Mouse (Mus musculus) embryonic facial prominence, embryonic 10.5 days (tissue): Measurements from ENCODE around the gene Aar2. TPM values are rescaled to one million over a fixed set of nuclear protein-coding genes. Genes with fewer than 3 reads are reported as not detected.

Experiments used
- DNase-seq: peaks from one replicate; pipeline ENCODE4 v3.0.0-alpha.2; 2017; ENCODE audit warnings: low spot score
- H3K27ac ChIP-seq: fragments of 300-500 bp; sonication (generic); replicated peaks from 2 replicates; pipeline ENCODE4 v1.5.1; 2016; ENCODE audit warnings: mild to moderate bottlenecking
- H3K27me3 ChIP-seq: fragments of 300-500 bp; sonication (generic); replicated peaks from 2 replicates; pipeline ENCODE4 v1.6.1; 2016; ENCODE audit warnings: low read depth, mild to moderate bottlenecking; ENCODE audit not compliant: poor library complexity, severe bottlenecking
- H3K36me3 ChIP-seq: fragments of 300-500 bp; sonication (generic); replicated peaks from 2 replicates; pipeline ENCODE4 v1.6.1; 2016; ENCODE audit warnings: mild to moderate bottlenecking, moderate library complexity
- H3K4me1 ChIP-seq: fragments of 300-500 bp; sonication (generic); 2 replicates; pipeline ENCODE4 v1.6.1; 2016
- H3K4me3 ChIP-seq: fragments of 300-500 bp; sonication (generic); 2 replicates; pipeline ENCODE4 v1.5.1; 2016; ENCODE audit warnings: mild to moderate bottlenecking, moderate library complexity
- H3K9me3 ChIP-seq: fragments of 300-500 bp; sonication (generic); 2 replicates; pipeline ENCODE4 v1.6.1; 2016; ENCODE audit warnings: mild to moderate bottlenecking
- WGBS: fragments of 180-500 bp; shearing (Covaris S2); methylation state at CpG from one replicate; pipeline ENCODE4 v1.1.7; 2016; 5-methylcytosine and 5-hydroxymethylcytosine counted together
- polyA plus RNA-seq: library from polyadenylated mRNA; unstranded; fragments of >200 nt; fragmentation: Nextera tagmentation; extraction: Ambion mirVana; gene quantifications from 2 replicates; pipeline ENCODE4 v1.2.1, GENCODE M21; 2016

Gene Aar2
- polyA plus RNA-seq, 1 experiment from 2014 or later, result 50.7 TPM

GRCm38 (mm10) chr2:156576850-156577587 is 29.6 kb downstream of the Aar2 start:
- no peak overlapping the region for H3K4me3 ChIP-seq
- DNase-seq, result no peak
- no peaks in the 10 kb centered on the region for H3K27me3 ChIP-seq
- H3K36me3 ChIP-seq, result no peaks in the 10 kb centered on the region
- no peak overlapping the region for H3K27ac ChIP-seq
- H3K9me3 ChIP-seq, result no peaks in the 10 kb centered on the region
- no peaks in the 10 kb centered on the region for H3K4me1 ChIP-seq
- 84% methylated on average over 7 of the region's 7 CpGs for WGBS

- Histone ChIP-seq H3K27me3 (peaks cover 7% of the 10 kb centered on the region; the same call in 1 of the 2 replicates), H3K9me3 (no peaks in the 10 kb centered on the region), H3K36me3 (no peaks in the 10 kb centered on the region), H3K4me3 (no peak overlapping the region), H3K27ac (no peak overlapping the region), H3K4me1 (peaks cover 8% of the 10 kb centered on the region; the same call in 1 of the 2 replicates)
- DNase-seq, result no peak
- 78% methylated on average over 5 of the region's 5 CpGs for WGBS
These were observed 33.1 kb downstream of the Aar2 start for GRCm38 (mm10) chr2:156580507-156580906.

- H3K9me3 ChIP-seq, result no peaks in the 10 kb centered on the region
- H3K27me3 ChIP-seq, result peaks cover 7% of the 10 kb centered on the region; the same call in 1 of the 2 replicates
- H3K4me1 ChIP-seq, result peaks cover 8% of the 10 kb centered on the region; the same call in 1 of the 2 replicates
- H3K4me3 ChIP-seq, result no peak overlapping the region
- DNase-seq, result no peak
- whole genome bisulfite sequencing, result 68% methylated on average over 10 of the region's 10 CpGs
- H3K27ac ChIP-seq, result no peak overlapping the region
- H3K36me3 ChIP-seq, result no peaks in the 10 kb centered on the region
These were observed 33.9 kb downstream of the Aar2 start for GRCm38 (mm10) chr2:156581244-156581643.

- no peak for DNase-seq
- Histone ChIP-seq H3K27ac (no peak overlapping the region), H3K4me1 (peaks cover 8% of the 10 kb centered on the region; the same call in 1 of the 2 replicates), H3K27me3 (peaks cover 7% of the 10 kb centered on the region; the same call in 1 of the 2 replicates), H3K4me3 (no peak overlapping the region), H3K9me3 (no peaks in the 10 kb centered on the region), H3K36me3 (no peaks in the 10 kb centered on the region)
- WGBS, result 91% methylated on average over 10 of the region's 10 CpGs
These were observed 35.5 kb downstream of the Aar2 start for GRCm38 (mm10) chr2:156582887-156583286.

- H3K27me3 ChIP-seq, result peaks cover 7% of the 10 kb centered on the region; the same call in 1 of the 2 replicates
- no peak overlapping the region for H3K27ac ChIP-seq
- no peaks in the 10 kb centered on the region for H3K36me3 ChIP-seq
- DNase-seq, result no peak
- 63% methylated on average over 11 of the region's 11 CpGs for WGBS
- H3K9me3 ChIP-seq, result no peaks in the 10 kb centered on the region
- peaks cover 8% of the 10 kb centered on the region; the same call in 1 of the 2 replicates for H3K4me1 ChIP-seq
- no peak overlapping the region for H3K4me3 ChIP-seq
These were observed 36.9 kb downstream of the Aar2 start for GRCm38 (mm10) chr2:156584154-156584796.

GRCm38 (mm10) chr2:156584797-156585471 is 37.5 kb downstream of the Aar2 start:
- Histone ChIP-seq H3K27ac (no peak overlapping the region), H3K4me3 (no peak overlapping the region), H3K4me1 (peaks cover 8% of the 10 kb centered on the region; the same call in 1 of the 2 replicates), H3K36me3 (no peaks in the 10 kb centered on the region), H3K27me3 (peaks cover 7% of the 10 kb centered on the region; the same call in 1 of the 2 replicates), H3K9me3 (no peaks in the 10 kb centered on the region)
- 48% methylated on average over 14 of the region's 14 CpGs for WGBS
- no peak for DNase-seq

GRCm38 (mm10) chr2:156589481-156589880 is 42.1 kb downstream of the Aar2 start:
- H3K36me3 ChIP-seq, result no peaks in the 10 kb centered on the region
- H3K27ac ChIP-seq, result no peak overlapping the region
- WGBS, result 92% methylated on average over 9 of the region's 9 CpGs
- peaks cover 8% of the 10 kb centered on the region; the same call in 1 of the 2 replicates for H3K4me1 ChIP-seq
- no peak overlapping the region for H3K4me3 ChIP-seq
- H3K9me3 ChIP-seq, result no peaks in the 10 kb centered on the region
- no peak for DNase-seq
- no peaks in the 10 kb centered on the region for H3K27me3 ChIP-seq

- DNase-seq, result peak; percentile 32
These were observed 47.7 kb downstream of the Aar2 start for GRCm38 (mm10) chr2:156594987-156595490.

GRCm38 (mm10) chr2:156602581-156602980 is 55.2 kb downstream of the Aar2 start:
- Histone ChIP-seq H3K9me3 (no peaks in the 10 kb centered on the region), H3K36me3 (no peaks in the 10 kb centered on the region), H3K4me1 (peaks cover 4% of the 10 kb centered on the region; the same call in 1 of the 2 replicates), H3K4me3 (no peak overlapping the region), H3K27ac (no peak overlapping the region), H3K27me3 (no peaks in the 10 kb centered on the region)
- WGBS, result 81% methylated on average over 7 of the region's 7 CpGs
- no peak for DNase-seq

More at GRCm38 (mm10) chr2:156594987-156595490, 47.7 kb downstream of the Aar2 start:
- Histone ChIP-seq H3K36me3 (no peaks in the 10 kb centered on the region), H3K4me3 (no peak overlapping the region), H3K27ac (no peak overlapping the region), H3K4me1 (peaks cover 11% of the 10 kb centered on the region), H3K27me3 (no peaks in the 10 kb centered on the region), H3K9me3 (no peaks in the 10 kb centered on the region)
- 51% methylated on average over 15 of the region's 15 CpGs for WGBS

- H3K36me3 ChIP-seq, result no peaks in the 10 kb centered on the region
- no peak overlapping the region for H3K4me3 ChIP-seq
- WGBS, result 86% methylated on average over 9 of the region's 9 CpGs
- H3K9me3 ChIP-seq, result no peaks in the 10 kb centered on the region
- no peak overlapping the region for H3K27ac ChIP-seq
- DNase-seq, result no peak
- 0 out of 2 replicates have a peak, but pooled peaks cover 9% of the 10 kb centered on the region for H3K27me3 ChIP-seq
- H3K4me1 ChIP-seq, result peaks cover 4% of the 10 kb centered on the region; the same call in 1 of the 2 replicates
These were observed 56.3 kb downstream of the Aar2 start for GRCm38 (mm10) chr2:156603671-156604070.

- no peak for DNase-seq
- WGBS, result 59% methylated on average over 3 of the region's 3 CpGs
- H3K27ac ChIP-seq, result no peak overlapping the region
- no peak overlapping the region for H3K4me3 ChIP-seq
- H3K4me1 ChIP-seq, result peaks cover 4% of the 10 kb centered on the region; the same call in 1 of the 2 replicates
- no peaks in the 10 kb centered on the region for H3K9me3 ChIP-seq
- no peaks in the 10 kb centered on the region for H3K36me3 ChIP-seq
- H3K27me3 ChIP-seq, result peaks cover 14% of the 10 kb centered on the region; the same call in 1 of the 2 replicates
These were observed 57.8 kb downstream of the Aar2 start for GRCm38 (mm10) chr2:156605144-156605543.

GRCm38 (mm10) chr2:156605971-156606370 is 58.6 kb downstream of the Aar2 start:
- no peak for DNase-seq
- Histone ChIP-seq H3K27me3 (peaks cover 23% of the 10 kb centered on the region), H3K9me3 (no peaks in the 10 kb centered on the region), H3K4me1 (peaks cover 4% of the 10 kb centered on the region; the same call in 1 of the 2 replicates), H3K4me3 (no peak overlapping the region), H3K27ac (no peak overlapping the region), H3K36me3 (no peaks in the 10 kb centered on the region)
- WGBS, result 83% methylated on average over 5 of the region's 5 CpGs
